Mouse (Mus musculus): Measurements from ENCODE around the gene Agap1. TPM values are rescaled to one million over a fixed set of nuclear protein-coding genes. Genes with fewer than 3 reads are reported as not detected.

Gene Agap1
- polyA plus RNA-seq, 1 experiment, result 43.1 TPM

DNA sequence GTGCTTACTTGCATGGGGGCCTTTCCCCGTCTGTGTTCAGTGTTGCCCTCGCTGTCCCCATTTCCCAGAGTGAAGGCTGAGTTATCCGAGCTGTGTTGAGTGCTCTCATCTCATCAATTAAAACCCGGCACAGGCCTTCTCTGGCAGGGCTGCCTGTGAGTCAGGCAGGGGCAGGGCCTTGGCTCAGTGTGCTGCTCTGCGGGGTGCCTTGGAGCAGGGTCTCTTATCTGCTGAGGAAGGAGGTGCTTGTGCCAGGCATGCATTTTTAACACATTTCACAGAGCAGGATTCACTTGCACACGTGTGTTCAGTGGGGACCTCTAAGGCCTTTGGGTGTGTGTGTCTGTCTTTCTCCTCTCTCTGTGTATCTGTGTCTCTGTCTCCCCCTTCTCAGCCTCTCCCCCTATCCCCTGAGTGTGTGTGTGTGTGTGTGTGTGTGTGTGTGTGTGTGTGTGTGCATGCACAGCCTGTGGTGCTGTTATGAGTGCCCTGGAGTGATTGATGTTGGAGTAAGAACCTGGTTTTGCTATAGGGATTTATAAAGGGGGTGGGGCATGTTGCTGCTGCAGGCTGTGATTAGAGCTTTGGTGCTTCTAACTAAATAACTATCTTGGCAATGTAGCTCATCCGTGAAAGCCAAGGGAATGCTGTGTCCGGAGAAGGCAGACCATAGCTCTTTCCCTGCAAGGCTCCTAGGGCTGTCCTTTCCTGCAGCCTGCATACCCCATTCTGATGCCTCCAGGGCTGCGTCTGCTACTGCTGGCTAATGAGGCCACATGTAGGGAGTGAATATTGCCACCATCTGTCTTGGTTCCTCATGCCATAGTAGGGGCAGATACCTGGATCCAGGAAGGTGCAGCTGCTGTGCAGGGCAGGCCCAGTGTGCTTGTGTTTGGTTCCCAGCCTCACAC, 112.2 kb downstream of the Agap1 start:
- H3K4me3 ChIP-seq (ENCODE audit: insufficient read depth, low read length), result no peak overlapping the region
- H3K4me1 ChIP-seq (ENCODE audit: control insufficient read depth, insufficient read depth, low read length), result peaks cover 2% of the 10 kb centered on the region; the same call in 1 of the 2 replicates
- no peak overlapping the region for H3K27ac ChIP-seq (ENCODE audit: insufficient read depth, low read length)
- TF ChIP-seq CTCF (IDR thresholded peaks at IDR 0.05; ENCODE audit: extremely low read depth, insufficient read depth, low read length), result no peak
- no peak for TF ChIP-seq POLR2A (IDR thresholded peaks at IDR 0.05; ENCODE audit: extremely low read depth, insufficient read depth, low read length)

DNA sequence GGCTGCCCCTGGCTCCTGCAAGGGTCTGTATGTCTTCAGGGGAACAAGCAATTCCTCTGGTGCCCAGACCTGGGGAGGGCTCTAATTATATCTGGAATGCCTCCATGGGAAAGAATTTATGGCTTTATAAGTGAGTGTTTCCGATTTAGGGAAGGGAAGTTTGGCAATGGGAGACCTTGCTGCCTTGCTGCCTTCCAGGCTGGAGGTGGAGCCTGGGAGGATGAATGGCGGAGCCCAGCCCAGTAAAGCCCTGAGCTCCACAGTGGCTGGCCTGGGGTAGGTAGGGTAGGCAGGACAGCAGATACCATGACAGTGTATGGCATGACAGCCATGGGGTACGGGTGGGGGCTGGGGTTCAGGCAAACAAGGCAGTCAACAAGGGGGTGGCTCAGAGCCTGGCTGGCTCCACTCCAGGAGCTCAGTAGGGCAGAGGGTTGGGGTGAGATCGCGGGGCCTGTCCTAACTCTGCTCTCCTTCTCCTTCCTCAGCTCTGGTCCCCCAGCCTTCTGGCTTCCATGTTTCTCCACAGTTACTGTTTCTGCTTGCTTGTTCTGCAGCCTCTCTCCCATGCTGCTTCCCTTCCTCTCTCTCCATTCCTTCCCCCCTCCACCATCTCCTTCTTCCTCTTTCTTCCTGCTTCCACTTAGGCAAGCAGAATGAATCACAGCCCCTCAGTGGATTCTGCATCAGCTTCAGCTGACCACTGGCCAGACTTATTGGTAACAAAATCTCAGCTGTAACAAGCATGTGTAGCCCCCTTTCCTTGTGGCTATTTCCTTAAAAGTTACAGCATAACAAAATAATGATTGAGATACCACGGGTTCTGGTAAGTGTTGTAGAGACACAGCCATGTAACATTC, 114.2 kb downstream of the Agap1 start:
- no peak for TF ChIP-seq CTCF (IDR thresholded peaks at IDR 0.05; ENCODE audit: extremely low read depth, insufficient read depth, low read length)
- peaks cover 6% of the 10 kb centered on the region for H3K4me1 ChIP-seq (ENCODE audit: control insufficient read depth, insufficient read depth, low read length)

DNA sequence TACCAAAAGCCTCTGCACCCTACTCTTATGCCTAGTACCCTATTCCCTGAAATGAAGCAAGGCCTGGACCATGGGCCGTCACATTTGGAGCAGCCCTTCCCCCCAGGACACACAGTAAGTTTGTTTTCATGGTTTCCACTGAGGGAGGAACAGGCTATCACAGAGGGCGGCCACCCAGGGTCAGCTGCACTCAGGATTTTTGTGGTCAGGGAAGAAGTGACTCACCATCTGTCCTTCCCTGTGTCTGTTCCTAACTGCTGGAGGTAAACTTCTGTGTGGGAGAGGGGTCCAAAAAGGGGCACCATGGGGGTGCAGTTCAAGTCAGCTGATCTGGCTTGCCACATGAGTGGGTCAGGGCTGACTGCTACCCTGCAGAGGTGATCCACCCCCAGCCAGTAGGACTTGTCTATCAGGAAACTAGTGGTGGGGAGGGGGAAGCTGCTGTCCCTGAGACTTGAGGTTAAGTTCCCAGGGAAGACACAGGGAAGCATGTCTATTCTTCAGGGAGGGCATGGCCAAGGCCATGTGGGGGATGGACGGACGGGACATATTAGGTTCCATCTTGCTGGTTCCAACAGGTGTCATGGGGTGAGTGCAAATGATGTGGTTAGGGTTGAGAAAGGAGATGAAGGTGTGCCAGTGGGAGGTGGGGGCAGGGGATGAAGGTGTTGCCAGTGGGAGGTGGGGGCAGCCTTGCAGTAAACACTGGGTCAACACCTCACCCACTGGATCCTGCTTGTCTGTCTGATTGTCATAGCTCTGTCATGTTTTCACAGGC, 116.1 kb downstream of the Agap1 start:
- H3K4me3 ChIP-seq (ENCODE audit: insufficient read depth, low read length), result no peak overlapping the region
- peaks cover 5% of the 10 kb centered on the region for H3K4me1 ChIP-seq (ENCODE audit: control insufficient read depth, insufficient read depth, low read length)
- TF ChIP-seq CTCF (IDR thresholded peaks at IDR 0.05; ENCODE audit: extremely low read depth, insufficient read depth, low read length) (no peak), POLR2A (IDR thresholded peaks at IDR 0.05; ENCODE audit: extremely low read depth, insufficient read depth, low read length) (no peak)
- no peak overlapping the region for H3K27ac ChIP-seq (ENCODE audit: insufficient read depth, low read length)

More for the DNA sequence above, 114.2 kb downstream of the Agap1 start:
- H3K27ac ChIP-seq (ENCODE audit: insufficient read depth, low read length), result no peak overlapping the region
- H3K4me3 ChIP-seq (ENCODE audit: insufficient read depth, low read length), result no peak overlapping the region

DNA sequence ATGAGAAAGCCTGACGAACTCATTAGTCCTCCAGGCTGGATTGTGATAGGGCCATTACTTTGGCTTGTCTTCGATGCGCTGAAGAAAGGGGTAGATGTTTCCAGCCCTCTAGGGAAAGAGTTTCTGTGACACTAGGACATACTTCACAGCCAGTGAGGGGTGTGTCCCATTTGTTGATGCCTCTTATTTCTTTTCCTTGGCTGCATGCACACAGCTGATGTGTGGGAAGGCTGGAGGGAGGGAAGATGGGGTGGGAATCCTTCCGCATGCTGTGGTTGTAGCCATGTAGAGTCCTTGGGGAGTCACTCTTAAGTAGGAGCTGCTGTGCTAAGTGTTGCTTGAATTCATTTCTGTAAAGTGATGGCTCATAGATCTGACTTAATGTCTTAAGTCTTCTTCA, 118.9 kb downstream of the Agap1 start:
- no peak overlapping the region for H3K27ac ChIP-seq (ENCODE audit: insufficient read depth, low read length)
- peaks cover 9% of the 10 kb centered on the region for H3K4me1 ChIP-seq (ENCODE audit: control insufficient read depth, insufficient read depth, low read length)
- no peak overlapping the region for H3K4me3 ChIP-seq (ENCODE audit: insufficient read depth, low read length)
- TF ChIP-seq POLR2A (IDR thresholded peaks at IDR 0.05; ENCODE audit: extremely low read depth, insufficient read depth, low read length) (no peak), CTCF (IDR thresholded peaks at IDR 0.05; ENCODE audit: extremely low read depth, insufficient read depth, low read length) (no peak)

DNA sequence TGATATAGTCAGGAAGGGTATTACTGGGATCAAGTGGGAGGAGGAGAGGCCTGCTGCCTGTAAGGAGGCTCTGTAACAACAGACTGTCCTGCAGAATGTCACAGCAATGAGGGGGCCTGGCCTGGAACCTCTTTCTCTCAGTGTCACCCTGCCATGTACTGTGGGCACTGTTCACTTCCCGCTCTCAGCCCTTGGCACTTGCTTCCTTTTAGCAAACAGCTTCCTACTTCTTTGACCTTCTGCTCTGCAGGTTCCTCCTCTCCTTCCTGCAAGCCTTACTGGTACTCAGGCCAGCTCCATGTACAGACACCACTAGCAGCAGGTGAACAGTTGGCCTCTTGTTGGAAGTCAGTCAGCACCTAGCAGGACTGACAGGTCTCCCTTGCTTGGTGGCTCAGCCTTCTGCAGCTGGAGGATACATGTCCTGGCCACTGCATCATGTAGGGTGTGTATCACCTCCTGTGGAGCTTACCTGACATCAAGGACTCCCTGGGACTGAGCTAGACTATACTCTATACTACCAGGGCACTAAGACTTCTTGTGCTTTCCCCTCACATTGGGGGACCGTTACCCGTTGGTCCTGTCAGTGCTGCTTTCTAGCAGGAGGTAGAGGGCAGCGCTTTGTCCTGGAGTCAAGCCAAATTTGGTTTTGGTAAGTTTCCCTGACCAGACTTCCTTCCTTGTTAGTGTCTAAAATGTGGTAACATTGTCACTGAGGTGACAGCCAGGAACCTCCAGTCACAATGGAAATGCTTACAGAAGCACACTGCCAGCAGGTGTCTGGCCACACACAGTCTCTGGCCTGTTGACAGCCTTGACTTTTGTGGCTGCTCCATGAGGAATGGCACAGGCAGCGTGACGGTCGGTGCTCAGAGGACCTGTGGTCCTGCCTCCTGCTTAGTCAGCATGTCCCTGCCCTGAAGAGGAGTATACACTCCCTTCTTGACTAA, 120.6 kb downstream of the Agap1 start:
- Histone ChIP-seq H3K27ac (ENCODE audit: insufficient read depth, low read length) (no peak overlapping the region), H3K4me1 (ENCODE audit: control insufficient read depth, insufficient read depth, low read length) (peaks cover 9% of the 10 kb centered on the region), H3K4me3 (ENCODE audit: insufficient read depth, low read length) (no peak overlapping the region)
- no peak for TF ChIP-seq POLR2A (IDR thresholded peaks at IDR 0.05; ENCODE audit: extremely low read depth, insufficient read depth, low read length)
- TF ChIP-seq CTCF (IDR thresholded peaks at IDR 0.05; ENCODE audit: extremely low read depth, insufficient read depth, low read length), result no peak

DNA sequence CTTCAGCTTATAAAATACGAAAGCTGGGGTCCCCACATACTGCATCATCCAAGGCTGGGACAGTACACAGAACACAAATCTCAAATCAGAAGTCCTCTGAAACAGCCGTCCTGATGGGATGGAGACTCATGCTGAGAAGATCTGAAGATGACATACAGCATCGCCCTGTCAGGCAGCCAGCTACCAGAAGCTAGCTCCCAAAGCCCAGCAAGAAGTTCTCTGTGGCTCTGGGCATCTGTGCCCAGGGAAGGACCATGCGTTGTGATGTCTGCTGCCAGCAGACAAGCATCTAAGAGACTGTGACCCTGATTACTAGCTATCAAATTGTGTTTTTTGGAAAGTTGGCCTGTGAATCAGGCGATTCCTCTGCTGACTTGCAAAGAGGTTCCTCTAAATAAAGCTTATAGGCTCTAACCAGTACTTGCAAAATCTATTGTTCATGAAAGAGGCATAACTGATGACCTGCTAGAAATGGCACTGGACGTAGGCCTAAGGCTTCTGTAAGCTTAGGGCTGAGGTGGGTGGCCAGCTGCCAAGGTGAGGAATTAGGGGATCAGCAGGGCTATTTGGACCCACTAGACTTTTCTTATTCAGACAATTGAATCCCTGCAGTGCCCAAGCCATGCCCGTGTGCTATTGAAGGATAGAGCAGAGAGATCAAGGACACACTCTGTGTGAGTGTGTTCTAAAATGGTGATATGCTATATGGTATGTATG, 121.7 kb downstream of the Agap1 start:
- H3K4me1 ChIP-seq (ENCODE audit: control insufficient read depth, insufficient read depth, low read length), result peaks cover 9% of the 10 kb centered on the region
- 0 out of 2 replicates have a peak overlapping the region, but pooled peaks have one; percentile 33 for H3K27ac ChIP-seq (ENCODE audit: insufficient read depth, low read length)
- H3K4me3 ChIP-seq (ENCODE audit: insufficient read depth, low read length), result no peak overlapping the region; the same call in 1 of the 2 replicates
- no peak for TF ChIP-seq CTCF (IDR thresholded peaks at IDR 0.05; ENCODE audit: extremely low read depth, insufficient read depth, low read length)
- TF ChIP-seq POLR2A (IDR thresholded peaks at IDR 0.05; ENCODE audit: extremely low read depth, insufficient read depth, low read length), result no peak

DNA sequence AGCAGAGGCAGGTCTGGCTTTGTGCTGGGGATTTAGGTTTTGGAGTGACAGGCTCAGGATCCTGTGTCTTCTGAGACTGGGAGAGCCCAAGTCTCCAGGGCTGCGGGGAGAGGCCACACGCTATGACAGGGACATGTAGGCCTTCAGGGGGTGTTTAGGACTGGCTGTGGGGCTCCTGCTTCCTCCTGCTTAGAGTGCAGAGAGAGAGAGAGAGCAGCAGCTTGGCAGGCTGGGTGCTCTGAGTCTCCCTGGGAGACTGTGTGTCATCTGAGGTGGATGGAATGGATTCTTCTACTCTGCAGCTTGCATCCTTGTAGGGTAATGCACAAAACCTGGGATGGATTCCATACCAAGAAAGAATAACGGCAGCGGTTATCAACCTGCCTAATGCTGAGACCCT, 122.4 kb downstream of the Agap1 start:
- Histone ChIP-seq H3K27ac (ENCODE audit: insufficient read depth, low read length) (0 out of 2 replicates have a peak overlapping the region, but pooled peaks have one; percentile 33), H3K4me3 (ENCODE audit: insufficient read depth, low read length) (peak overlapping the region; percentile 16; the same call in 1 of the 2 replicates), H3K4me1 (ENCODE audit: control insufficient read depth, insufficient read depth, low read length) (peaks cover 13% of the 10 kb centered on the region)
- TF ChIP-seq POLR2A (IDR thresholded peaks at IDR 0.05; ENCODE audit: extremely low read depth, insufficient read depth, low read length), result peak; percentile 78
- no peak for TF ChIP-seq CTCF (IDR thresholded peaks at IDR 0.05; ENCODE audit: extremely low read depth, insufficient read depth, low read length)

All from cortical plate, adult 2 months (tissue).